Mouse (Mus musculus) kidney, postnatal 36 days (tissue): ENCODE results near the gene Ccdc65.
A peak's percentile ranks its signal among the peaks of the same experiment; 100 is the strongest.

Experiments
- DNase-seq, 2 experiments: peaks; one replicate each; pipeline ENCODE4 v3.0.0; 2021 to 2022; ENCODE audit warnings: mixed read lengths in 2 of 2

The Ccdc65 gene

DNA sequence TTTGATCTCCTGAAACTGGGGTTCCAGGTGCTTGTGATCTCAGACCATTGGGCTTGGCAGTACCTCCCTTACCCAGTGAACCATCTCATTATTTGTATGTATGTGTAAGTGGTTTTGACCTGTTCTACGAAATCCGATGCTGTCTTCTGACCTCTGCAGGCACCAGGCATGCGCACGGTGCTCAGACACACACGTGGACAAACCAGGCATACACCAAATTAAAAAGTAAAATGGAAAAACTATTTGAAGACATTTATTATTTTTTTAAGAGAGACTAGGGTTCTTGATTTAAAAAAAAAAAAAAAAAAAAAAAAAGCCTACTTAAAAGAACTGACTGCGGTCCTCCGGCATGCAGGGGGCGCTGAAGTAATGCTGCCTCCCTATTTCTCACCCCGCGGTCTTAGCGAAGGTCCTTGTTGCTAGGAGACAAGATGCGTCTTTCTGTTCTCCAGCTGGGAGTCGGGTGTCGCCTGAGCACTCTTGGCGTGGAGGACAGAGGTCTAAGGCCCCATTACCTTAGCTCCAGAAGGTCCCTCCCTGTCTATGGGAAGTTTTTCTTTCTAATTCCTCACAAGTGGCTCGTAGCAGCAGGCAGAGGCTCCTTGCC lies at the start of gene Ccdc65:
Gene Ccdc65 (plus strand): TSS at position 442 of the 607 bp plus-strand sequence.
- DNase-seq: peak; percentile 94

DNA sequence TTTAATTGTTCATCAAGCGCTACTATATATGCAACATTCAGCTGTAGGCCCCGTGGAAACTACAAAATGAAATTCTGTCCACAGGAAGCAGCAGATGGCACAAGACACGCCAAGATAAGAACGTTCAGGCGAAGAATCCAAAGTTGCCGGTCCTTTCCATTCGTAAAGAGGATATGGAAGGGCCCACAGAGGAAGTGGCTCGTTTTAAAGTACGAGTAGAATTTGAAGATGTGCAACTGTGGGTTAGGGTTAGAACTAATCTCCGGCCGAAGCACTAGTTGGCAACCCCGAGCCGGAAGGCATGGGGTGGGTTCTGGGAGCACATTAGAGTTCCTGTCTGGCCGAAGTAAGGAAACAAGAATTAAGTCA lies 45.8 kb upstream of the Ccdc65 start:
- DNase-seq: no peak

DNA sequence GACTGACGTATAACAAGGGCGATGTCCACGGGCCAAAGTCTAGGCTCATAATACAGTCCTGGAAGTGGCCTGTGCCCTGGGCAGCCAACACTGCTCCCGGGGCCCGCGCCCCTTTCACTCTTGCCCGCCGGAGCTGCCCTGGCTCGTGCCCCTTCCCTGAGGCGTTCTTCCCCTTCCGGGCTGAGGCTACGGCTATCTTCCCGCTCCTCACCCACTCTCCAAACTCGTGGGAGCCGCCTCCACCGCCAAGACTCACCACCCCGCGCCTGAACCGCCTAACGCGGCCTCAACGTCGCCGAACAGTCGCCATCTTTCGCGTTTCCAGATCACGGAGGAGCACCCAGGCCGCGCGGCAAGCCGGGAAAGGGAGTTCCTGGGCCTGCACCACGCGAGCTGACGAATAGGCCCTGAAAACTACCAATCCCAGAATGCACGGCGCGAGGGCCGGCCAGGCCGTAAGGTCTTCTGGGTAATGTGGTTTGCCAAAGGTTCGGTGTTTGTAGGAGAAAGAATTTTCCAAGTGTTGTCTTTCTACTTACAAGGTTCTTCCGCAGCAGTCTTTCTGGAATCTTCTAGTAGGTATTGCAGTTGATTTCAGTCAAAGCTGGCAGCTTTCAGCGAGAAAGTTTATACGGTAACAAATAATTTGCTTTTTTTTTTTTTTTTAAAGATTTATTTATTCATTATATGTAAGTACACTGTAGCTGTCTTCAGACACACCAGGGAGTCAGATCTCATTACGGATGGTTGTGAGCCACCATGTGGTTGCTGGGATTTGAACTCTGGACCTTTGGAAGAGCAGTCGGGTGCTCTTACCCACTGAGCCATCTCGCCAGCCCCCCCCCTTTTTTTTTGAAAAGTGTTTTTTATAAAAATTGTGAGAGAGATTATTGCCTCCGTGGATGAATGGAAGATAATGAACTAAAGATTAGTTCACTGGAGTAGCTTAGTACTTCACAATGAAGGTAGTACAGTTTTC lies 45.2 kb upstream of the Ccdc65 start, which contains the start of gene Ddx23:
Gene Ddx23 (minus strand): TSS at position 328 of the 979 bp plus-strand sequence.
- DNase-seq: peak; percentile 98

DNA sequence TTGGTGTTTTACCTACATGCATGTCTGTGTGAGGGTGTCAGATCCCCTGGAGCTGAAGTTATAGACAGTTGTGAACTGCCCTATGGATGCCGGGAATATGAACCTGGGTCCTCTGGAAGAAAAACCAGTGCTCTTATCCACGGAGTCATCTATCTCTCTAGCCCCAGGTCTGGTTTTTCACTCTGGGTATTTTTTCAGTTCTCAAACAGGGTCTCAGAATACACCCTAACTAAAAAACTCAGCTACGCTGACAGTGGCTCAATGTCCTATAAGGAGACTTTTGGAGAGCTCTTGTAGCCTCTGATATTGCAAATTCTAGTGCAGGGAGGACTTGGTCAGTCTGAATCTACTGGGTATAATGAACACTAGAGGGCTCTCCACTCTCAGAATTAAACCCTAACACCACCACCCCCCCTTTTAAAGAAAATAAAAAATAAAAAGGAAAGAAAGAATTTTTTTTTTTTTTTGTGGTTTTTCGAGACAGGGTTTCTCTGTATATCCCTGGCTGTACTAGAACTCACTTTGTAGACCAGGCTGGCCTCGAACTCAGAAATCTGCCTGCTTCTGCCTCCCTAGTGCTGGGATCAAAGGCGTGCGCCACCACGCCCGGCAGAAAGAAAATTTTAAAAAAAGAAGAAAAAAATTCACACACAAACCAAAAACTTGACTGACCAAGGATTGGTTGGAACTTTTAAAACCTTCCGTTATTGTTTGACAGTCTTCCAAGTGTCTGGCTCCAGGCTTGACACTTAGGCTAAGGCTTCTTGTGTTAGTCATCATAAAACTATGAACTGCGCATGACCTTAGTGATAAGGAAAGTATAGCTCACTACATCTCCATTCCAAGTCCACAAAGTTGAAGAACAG lies 43.7 kb upstream of the Ccdc65 start:
- DNase-seq: peak in 1 of 2 experiments; percentile 50

DNA sequence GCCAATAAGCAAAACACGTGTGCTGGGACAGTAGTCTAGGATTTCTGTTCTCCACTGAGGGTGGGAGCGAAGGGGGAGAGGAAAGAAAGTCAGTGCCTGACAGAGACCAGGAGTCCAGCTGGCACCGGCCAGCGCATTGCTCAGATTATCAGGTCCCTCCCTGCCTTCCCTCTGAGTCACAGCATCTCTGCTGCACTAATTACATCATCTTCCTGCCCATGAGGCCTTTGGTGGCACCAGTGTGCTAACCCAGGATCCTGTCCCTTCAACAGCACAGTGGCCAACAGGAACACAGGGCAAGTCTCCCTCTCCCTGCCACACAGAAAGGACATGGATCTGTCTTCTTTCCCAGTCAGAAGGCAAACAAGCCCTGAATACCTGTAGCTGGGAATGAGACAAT lies 35.4 kb upstream of the Ccdc65 start:
- peak in 1 of 2 experiments; percentile 22 for DNase-seq

DNA sequence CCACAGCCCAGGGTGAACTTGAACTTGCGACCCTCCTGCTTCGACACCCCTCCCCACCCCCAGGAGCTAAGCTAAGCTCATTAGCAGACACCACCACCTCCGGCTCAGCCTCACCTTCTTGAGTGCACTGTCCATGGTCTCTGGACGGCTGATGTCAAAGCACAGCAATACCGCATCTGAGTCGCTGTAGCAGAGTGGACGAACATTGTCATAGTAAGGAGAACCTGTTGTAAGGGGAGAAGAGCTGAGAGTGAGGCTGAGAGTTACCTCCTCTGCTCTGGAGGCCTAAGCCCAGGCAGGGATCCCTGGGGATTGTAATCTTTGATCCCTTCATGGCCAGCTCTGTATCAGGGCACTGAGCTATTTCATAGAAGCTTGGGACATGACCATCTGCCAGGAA lies 34.3 kb upstream of the Ccdc65 start:
- no peak for DNase-seq

DNA sequence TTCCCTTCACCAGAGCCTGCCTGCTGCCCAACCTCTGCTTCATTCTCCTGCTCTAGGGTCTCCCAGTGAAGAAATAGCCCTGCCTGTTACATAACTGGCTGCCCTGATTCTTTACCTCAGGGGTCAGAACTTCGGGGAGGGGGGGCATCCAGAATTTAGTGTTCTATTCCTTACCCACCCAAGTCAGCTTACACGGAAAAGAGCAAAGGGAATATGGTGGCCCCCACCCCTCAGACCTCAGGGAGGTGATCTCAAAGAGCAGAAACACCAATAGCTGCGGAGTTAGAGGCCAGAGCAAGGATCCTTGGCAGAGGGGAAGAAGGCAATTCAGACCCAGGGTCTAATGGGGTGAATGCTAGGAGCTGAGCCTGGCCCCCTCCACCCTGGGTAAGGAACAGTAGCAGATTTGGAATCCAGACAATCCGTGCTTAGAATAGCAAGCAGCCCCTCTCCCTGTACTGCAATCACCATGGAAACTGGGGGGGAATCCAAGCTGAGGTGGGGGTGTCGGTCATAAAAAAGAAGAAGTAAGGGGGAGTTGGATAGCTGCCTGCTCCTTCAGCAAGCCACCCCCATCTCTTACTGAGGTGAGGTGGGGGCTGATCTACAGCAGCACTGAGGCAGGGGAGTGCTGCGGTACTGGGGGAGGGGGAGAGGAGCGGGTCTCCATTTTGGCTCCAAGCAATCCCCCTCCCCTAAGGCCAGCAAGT lies 33.6 kb upstream of the Ccdc65 start:
- no peak for DNase-seq

DNA sequence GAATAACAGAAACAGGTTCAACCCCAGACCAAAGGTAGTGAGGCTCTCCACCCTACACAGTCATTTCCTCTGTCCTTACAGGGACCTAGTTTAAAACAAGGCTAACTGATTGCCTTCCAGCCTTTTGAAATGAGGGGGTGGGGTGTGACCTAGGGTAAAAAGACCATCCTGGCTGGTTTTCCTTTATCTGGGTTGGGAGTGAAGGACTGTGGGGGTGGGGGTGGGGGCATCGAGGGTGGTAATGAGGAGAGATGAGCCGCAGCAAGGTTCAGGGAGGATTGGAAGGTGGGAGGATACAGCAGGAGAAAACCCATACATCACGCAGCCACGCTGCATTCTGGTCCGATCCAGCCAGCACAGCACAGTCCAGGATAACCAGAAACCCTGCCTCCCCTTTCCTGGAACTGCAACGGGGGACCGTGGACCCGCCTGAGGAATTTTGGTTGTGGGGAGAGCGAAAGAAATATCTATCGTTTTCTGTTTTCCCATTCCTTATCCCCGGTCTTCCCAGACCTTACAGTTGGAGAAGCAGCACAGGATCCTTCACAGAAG lies 32.9 kb upstream of the Ccdc65 start:
- DNase-seq: no peak

DNA sequence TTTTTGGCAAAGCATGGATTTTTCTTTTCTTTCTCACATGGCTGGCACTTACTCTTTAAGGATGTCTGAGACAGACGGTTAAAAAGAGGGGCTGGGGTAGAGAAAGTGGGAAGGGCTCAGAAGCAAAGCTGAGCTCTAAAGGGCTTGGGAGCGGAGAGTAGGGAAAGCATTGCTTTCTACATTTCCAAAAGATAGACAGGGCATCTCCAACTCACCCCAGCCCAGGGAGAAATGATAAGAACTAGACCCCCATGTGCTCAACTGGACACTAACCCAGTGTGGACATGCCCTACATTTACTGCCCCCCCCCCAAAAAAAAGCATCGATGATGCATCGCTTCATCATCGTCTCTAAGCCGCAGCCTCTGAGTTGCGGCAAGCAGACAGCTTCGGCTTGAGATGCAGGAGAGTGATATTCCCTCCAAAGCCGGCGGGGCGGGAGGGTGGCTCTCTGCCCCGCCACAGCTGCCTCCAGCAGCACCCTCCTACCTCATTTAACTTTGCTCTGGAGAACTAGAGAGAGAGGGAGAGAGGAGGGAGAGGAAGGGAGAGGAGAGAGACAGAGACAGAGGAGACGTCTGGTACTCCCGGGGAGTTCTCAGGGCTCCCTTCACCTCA lies 32.3 kb upstream of the Ccdc65 start:
- DNase-seq: no peak

DNA sequence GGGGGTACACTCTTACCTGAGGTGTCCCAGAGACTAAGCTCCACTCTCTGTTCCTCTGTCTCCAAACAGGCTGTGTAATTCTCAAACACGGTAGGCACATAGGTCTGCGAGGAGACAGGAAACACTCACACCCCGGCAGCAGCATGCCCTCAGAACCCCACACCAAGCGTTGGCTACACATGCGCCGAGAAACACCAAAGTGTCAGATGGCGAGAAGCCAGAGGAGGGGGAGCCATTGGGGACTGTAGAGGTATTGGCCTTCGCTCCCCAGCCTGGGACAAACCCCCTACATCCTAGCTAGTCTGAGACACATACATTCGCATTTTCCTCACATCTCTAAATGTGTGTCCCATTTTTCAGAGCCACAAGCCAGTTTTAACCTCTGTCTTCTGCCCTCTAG lies 31.5 kb upstream of the Ccdc65 start:
- DNase-seq: peak in 1 of 2 experiments; percentile 40

DNA sequence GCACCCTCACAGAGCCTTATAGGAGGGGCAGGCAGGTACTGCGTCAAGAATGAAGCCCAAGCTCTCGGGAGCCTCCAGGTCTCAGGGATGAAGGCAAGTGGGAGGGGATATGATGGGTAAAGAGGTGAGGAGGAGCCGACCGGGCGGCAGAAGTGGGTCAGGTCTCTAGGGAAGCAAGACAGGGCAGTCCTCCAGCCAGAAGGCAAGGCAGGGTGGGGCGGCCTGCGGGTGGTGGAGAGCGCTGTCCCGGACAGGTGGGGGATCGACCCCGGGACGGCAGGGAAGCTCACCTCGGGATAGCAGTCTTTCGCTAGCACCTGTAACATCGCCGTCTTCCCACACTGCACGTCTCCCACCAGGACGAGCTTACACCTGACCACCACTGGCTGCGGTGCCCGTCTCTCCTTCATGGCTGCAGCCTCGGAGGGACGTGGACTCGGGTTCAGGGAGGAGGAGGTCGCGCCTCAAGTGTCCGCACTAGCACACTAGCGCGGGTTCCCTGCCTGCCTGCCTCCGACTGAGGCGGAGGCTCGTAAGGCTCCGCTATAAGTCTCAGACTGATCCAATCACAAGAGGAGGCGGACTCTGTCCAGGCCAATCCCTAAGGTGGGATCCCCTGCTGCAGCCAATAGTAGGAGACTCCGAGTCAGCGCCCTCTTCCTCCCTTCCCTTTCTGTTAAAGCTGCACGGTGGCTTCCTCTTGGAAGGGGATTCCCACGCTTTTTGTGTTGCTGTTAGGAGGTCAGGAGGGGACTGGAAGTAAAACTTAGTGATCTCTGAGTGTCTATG lies 30.9 kb upstream of the Ccdc65 start, which contains the start of gene Rnd1:
Gene Rnd1 (minus strand): TSS at position 522 of the 789 bp plus-strand sequence.
- DNase-seq: peak; percentile 86 to 93

DNA sequence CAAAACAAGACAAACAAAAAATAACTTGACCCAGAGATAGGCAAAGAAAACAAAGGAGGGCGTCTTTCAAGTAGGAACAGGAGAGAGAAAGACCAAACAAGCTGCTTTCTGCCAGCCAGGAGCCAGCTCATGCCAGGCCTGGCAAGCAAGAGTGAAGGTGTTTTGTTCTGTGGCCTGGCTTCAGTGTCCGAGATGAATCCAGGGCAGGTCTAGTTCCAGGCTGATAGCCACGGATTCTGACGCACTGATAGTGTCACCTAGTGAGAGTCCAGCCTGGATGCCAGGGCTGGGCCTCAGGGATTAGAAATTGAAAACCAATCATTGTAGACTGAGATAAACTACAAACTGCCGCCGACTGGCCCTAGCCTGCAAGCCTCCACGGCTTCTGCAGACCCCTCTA lies 30.0 kb upstream of the Ccdc65 start:
- no peak for DNase-seq

DNA sequence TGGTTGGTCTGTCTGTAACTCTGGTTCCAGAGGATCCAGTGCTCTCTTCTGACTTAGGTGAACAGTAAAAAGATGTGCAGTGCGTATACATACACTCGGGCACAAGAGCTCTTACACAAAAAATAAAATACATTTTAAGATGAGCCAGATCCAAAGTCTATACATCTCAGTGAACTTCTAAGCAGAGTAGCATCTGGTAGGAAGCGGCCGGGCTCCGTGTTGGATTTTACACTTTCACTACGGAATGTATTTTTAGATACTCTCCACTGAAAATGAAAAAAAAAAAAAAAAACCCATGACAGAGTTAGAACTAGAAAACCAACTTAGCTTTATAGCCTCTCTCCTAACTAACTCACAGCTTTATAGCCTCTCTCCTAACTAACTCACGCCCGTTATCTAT lies 27.3 kb upstream of the Ccdc65 start:
- no peak for DNase-seq

DNA sequence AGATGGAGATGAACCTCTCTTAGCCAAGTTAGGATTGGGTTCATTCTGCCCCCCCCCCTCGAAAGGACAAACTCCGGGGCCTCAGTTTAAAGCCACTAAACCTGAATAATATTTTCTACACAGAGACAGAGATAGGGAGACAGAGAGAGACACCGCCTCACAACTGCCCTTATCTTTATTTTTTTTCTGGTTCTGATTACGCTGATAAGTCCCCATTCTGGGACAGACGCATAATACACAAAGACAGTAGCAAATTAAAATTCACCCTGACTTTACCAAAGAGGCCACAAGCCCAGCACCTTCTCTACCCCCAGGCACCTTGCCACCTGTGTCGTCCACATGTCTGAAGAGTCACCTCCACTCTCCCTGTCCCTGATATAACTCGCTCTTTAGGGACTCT lies 26.4 kb upstream of the Ccdc65 start:
- DNase-seq: no peak

DNA sequence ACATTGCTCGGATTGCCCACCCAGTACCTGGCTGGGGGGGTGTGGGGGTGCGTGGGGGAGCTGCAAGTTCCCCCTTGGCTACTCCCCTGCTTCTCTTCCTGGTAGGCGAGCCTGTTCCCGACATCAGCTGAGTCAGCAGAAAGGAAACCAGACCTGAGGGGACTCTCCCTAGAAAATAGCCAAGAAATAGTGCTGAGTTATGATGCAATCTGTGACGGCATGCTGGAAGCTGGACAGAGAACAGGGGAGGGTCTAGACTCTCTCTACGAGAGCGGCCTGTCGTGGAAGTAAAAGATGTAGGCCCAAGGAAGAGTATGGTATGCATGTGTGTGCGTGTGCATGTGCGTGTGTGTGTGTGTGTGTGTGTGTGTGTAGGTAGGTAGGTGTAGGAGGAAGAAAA lies 24.8 kb upstream of the Ccdc65 start:
- DNase-seq: no peak

DNA sequence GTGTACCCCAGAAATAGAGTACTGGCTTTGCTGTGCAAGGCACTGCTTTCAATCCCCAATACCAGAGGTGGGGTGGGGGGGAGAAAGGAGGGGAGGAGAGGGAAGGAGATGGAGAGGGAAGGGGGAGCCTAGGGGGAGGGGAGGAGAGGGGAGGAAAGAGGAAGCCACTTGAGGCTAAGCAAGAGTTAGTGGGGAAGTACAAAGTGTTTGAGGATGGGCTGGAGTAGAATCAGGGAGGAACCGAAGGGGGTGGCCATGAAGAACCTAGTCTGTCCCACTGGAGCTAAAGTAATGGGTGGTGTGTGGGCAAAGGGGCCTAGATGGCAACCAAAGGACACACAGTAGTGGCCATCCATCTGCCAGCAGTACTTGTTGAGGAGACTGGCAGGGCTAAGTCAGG lies 24.3 kb upstream of the Ccdc65 start:
- no peak for DNase-seq

DNA sequence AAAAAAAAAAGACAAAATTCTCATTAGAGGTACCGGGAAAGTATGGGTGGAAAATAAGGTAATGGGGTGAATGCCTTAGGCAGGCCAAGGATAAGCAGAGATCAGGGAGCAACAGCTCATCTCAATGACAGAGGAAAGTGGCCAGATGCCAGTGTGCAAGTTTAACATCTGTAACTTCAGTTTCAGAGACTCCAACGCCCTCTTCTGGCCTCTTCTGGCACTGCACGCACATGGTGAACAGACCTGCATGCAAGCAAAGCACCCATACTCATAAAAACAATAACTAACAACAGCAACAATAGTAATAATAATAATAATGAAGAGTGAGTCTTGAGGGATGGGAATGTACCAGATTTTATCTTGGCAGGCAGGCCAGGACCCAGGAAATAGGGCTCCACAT lies 22.1 kb upstream of the Ccdc65 start:
- no peak for DNase-seq

DNA sequence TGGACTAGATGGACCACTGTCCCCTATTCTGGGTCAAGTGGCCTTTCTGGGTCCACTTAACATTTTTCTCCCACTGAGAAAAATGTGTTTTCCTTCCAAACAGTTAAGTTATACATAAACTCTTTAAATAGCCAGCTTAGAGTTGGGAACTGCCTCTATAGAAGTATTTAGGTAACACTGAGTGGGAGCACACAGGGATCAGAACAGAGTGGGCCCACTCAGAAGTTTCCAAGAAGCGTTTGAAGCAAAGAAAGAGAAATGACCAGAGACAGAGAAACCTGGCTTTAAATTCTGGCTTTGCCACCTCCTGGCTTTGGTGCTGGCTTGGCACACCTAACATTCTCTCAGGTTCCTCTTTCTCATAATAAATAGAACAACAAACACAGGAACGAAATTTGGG lies 18.3 kb upstream of the Ccdc65 start:
- DNase-seq: no peak

DNA sequence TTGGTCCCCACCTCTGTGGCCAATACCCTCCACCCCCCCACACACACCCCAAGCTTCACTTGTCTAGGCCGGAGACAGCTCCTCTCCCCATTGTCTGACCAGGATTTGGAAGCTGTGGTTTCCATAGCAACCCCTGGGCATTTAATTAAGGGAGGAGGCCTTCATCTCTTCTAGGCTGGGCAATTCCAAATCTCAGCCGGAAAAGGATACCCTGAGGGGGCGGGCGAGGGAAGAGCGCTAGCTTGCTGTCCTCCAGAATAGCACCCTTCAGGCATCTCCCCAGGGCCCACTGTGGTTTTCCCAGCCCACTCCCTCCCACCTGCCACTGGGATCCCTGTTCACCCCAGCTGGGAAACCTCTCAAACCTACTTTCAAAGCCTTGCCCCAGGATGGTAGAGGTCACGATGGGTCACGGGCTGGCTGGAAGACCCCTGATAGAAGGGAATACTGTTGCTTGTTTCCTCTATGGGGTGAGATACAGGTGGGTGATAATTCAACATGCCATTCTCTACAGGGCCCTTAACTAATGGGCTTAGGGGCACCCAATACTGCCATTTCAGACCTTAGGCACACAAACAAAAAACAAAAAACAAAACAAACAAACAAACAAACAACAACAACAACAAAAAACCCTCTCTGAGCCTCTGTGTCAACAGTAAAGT lies 16.4 kb upstream of the Ccdc65 start:
- DNase-seq: peak; percentile 33 to 38

DNA sequence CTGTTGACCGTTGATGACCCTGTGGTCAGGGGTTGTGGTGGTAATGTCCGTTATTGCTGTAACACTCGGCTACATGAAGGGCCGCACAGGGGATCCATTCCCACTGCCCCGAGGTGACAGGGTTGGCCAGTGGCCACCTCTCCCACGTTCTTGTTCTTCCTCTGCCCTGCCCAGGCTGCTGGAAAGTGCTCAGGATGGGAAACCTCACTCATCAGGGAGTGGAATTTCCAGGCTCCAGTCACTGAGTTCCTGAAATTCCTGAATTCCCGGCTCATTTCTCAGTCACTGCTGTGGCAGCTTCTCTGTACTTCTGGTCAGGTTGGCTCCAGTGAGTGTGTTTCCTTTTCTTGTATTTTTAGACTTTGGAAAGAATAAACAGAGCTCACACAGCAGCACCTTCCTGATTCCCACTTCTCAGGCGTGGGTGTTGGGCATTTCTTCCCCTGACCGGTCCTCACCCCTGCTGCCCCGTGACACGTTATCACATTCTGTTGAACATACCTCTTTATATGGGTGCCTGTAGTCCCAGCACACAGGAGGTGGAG lies 15.8 kb upstream of the Ccdc65 start:
- peak; percentile 77 to 82 for DNase-seq
